In genomic region chr15:102733233-102733632, GRCm38 (mm10) we compare ENCODE assay signal across 13 mouse cellular contexts. TPM values are rescaled to one million over a fixed set of nuclear protein-coding genes. Genes with fewer than 3 reads are reported as not detected.
DNase-seq lines count a peak whose midpoint lies in the region; ATAC-seq and TF ChIP-seq lines count a peak whose summit lies in the region.
"Had no signal": no experiment of that assay in that cellular context is flagged by ENCODE, and none has a peak within 500 bp of the region (broad histone marks: within the 10 kb centered on the region; RNA-seq: fewer than 3 reads in every experiment).

No protein-coding gene starts in this region.

- no peak overlapping the region for H3K4me2 ChIP-seq in hindbrain, embryonic 14.5 days (replicated peaks)
- no peak overlapping the region for H3K4me2 ChIP-seq in hindbrain, embryonic 12.5 days (replicated peaks)
- no peak overlapping the region for H3K4me2 ChIP-seq in hindbrain, embryonic 16.5 days (ENCODE audit: low read length)
- H3K4me2 ChIP-seq in intestine, postnatal 0 days (replicated peaks; ENCODE audit: low read depth): no peak overlapping the region
- H3K4me2 ChIP-seq: limb, embryonic 15.5 days had no signal

- 0 out of 2 replicates have a peak, but pooled peaks have one; percentile 26 for ATAC-seq in hindbrain, embryonic 14.5 days (ENCODE audit: low FRiP score)
- ATAC-seq in hindbrain, embryonic 12.5 days (ENCODE audit: low FRiP score): no peak
- ATAC-seq in hindbrain, embryonic 16.5 days: peak; percentile 66
- no peak for ATAC-seq in megakaryocyte-erythroid progenitor cell, adult 5-6 weeks (replicated peaks; ENCODE audit: low FRiP score, low TSS enrichment, poor library complexity, severe bottlenecking)
- ATAC-seq in intestine, postnatal 0 days: no peak
- ATAC-seq: activated CD4-positive, CD25-positive, alpha-beta regulatory T cell, adult 4 months had no signal

- no peak for TF ChIP-seq CTCF in intestine, postnatal 0 days (IDR thresholded peaks at IDR 0.05; ENCODE audit: low read depth)

- no peak overlapping the region for H3K4me3 ChIP-seq in hindbrain, embryonic 14.5 days (replicated peaks; ENCODE audit: low read length)
- no peak overlapping the region for H3K4me3 ChIP-seq in hindbrain, embryonic 12.5 days
- H3K4me3 ChIP-seq in hindbrain, embryonic 16.5 days (ENCODE audit: low read length): no peak overlapping the region
- no peak overlapping the region for H3K4me3 ChIP-seq in intestine, postnatal 0 days (ENCODE audit: low read depth, low read length)
- H3K4me3 ChIP-seq: erythroblast, embryonic 14.5 days; limb, embryonic 15.5 days had no signal

- WGBS in hindbrain, embryonic 14.5 days: 59% methylated on average over 5 of the region's 5 CpGs
- 88% methylated on average over 5 of the region's 5 CpGs for WGBS in hindbrain, embryonic 12.5 days
- 55% methylated on average over 5 of the region's 5 CpGs for WGBS in hindbrain, embryonic 16.5 days
- WGBS in intestine, postnatal 0 days: 79% methylated on average over 5 of the region's 5 CpGs

- H3K9ac ChIP-seq in hindbrain, embryonic 14.5 days: no peak overlapping the region
- no peak overlapping the region for H3K9ac ChIP-seq in hindbrain, embryonic 12.5 days
- H3K9ac ChIP-seq in hindbrain, embryonic 16.5 days (ENCODE audit: low read depth, low read length): no peak overlapping the region
- no peak overlapping the region for H3K9ac ChIP-seq in intestine, postnatal 0 days (ENCODE audit: low read depth, low read length)
- H3K9ac ChIP-seq: limb, embryonic 15.5 days had no signal

- no peaks in the 10 kb centered on the region for H3K27me3 ChIP-seq in hindbrain, embryonic 14.5 days (ENCODE audit: control insufficient read depth, insufficient read depth, low read length)
- peaks cover 48% of the 10 kb centered on the region for H3K27me3 ChIP-seq in hindbrain, embryonic 12.5 days
- no peaks in the 10 kb centered on the region for H3K27me3 ChIP-seq in hindbrain, embryonic 16.5 days (replicated peaks; ENCODE audit: control insufficient read depth, insufficient read depth, low read length)
- H3K27me3 ChIP-seq in intestine, postnatal 0 days (replicated peaks; ENCODE audit: control insufficient read depth, insufficient read depth, low read length): peaks cover 9% of the 10 kb centered on the region

- H3K9me3 ChIP-seq in hindbrain, embryonic 14.5 days (ENCODE audit: control insufficient read depth, low read length): no peaks in the 10 kb centered on the region
- no peaks in the 10 kb centered on the region for H3K9me3 ChIP-seq in hindbrain, embryonic 12.5 days (replicated peaks)
- no peaks in the 10 kb centered on the region for H3K9me3 ChIP-seq in hindbrain, embryonic 16.5 days (ENCODE audit: control insufficient read depth, low read length)
- no peaks in the 10 kb centered on the region for H3K9me3 ChIP-seq in intestine, postnatal 0 days (ENCODE audit: control insufficient read depth)
- H3K9me3 ChIP-seq: limb, embryonic 15.5 days had no signal

- H3K27ac ChIP-seq in hindbrain, embryonic 14.5 days: peak overlapping the region; percentile 75; the same call in 1 of the 2 replicates
- no peak overlapping the region for H3K27ac ChIP-seq in hindbrain, embryonic 12.5 days
- H3K27ac ChIP-seq in hindbrain, embryonic 16.5 days (ENCODE audit: low read depth, low read length): peak overlapping the region; percentile 81
- no peak overlapping the region for H3K27ac ChIP-seq in intestine, postnatal 0 days (ENCODE audit: low read depth, low read length)
- H3K27ac ChIP-seq: limb, embryonic 15.5 days had no signal

- H3K4me1 ChIP-seq in hindbrain, embryonic 14.5 days (replicated peaks; ENCODE audit: control insufficient read depth, insufficient read depth, low read length): peaks cover 27% of the 10 kb centered on the region
- H3K4me1 ChIP-seq in hindbrain, embryonic 12.5 days: peaks cover 21% of the 10 kb centered on the region
- peaks cover 33% of the 10 kb centered on the region for H3K4me1 ChIP-seq in hindbrain, embryonic 16.5 days (ENCODE audit: control insufficient read depth, insufficient read depth, low read depth, low read length)
- no peaks in the 10 kb centered on the region for H3K4me1 ChIP-seq in intestine, postnatal 0 days (replicated peaks; ENCODE audit: control insufficient read depth, insufficient read depth, low read length)

- H3K36me3 ChIP-seq in hindbrain, embryonic 14.5 days (replicated peaks; ENCODE audit: control insufficient read depth, insufficient read depth): no peaks in the 10 kb centered on the region
- no peaks in the 10 kb centered on the region for H3K36me3 ChIP-seq in hindbrain, embryonic 12.5 days
- no peaks in the 10 kb centered on the region for H3K36me3 ChIP-seq in hindbrain, embryonic 16.5 days (ENCODE audit: control insufficient read depth, insufficient read depth, low read length)
- H3K36me3 ChIP-seq in intestine, postnatal 0 days (ENCODE audit: control insufficient read depth, insufficient read depth): no peaks in the 10 kb centered on the region
- H3K36me3 ChIP-seq: limb, embryonic 15.5 days had no signal

- no peak for DNase-seq in hindbrain, embryonic 14.5 days (ENCODE audit: low spot score)
- peak; percentile 15 for DNase-seq in NIH3T3 (ENCODE audit: low read depth)
- DNase-seq in cerebellum, adult 18-20 months: peak; percentile 94 to 98
- DNase-seq in spleen, postnatal 14 days (ENCODE audit: low spot score in 2 of 2): no peak
- DNase-seq: kidney, postnatal 10 days; lung, postnatal 36 days had no signal

RNA-seq across cellular contexts. Expression of gene Calcoco1, which starts 11.3 kb away (rescaled TPM):
- polyA plus RNA-seq in hindbrain, embryonic 14.5 days (2014; fragmentation: Nextera tagmentation; extraction: Ambion mirVana): 32.2 and 33.1 TPM in 2 replicates
- polyA plus RNA-seq in hindbrain, embryonic 12.5 days (2016; fragmentation: Nextera tagmentation; extraction: Ambion mirVana): 47.3 and 49.1 TPM in 2 replicates
- polyA plus RNA-seq in hindbrain, embryonic 16.5 days (2015; fragmentation: Nextera tagmentation; extraction: Ambion mirVana): 34.6 and 40.9 TPM in 2 replicates
- total RNA-seq in megakaryocyte-erythroid progenitor cell, adult 5-6 weeks (2014; fragmentation: Nextera tagmentation): 11.3 and 14.1 TPM in 2 replicates
- 12.6 and 20.3 TPM in 2 replicates for total RNA-seq in megakaryocyte-erythroid progenitor cell, adult 5-6 weeks (2017)
- polyA plus RNA-seq in intestine, postnatal 0 days (2015; fragmentation: Nextera tagmentation; extraction: Ambion mirVana): 14.2 and 14.4 TPM in 2 replicates

Comparison
In these comparisons a context has a peak if more than half of its experiments do, and no peak if none do; other contexts are left out.
1. ATAC-seq: peak in hindbrain, embryonic 14.5 days (single experiment) and hindbrain, embryonic 16.5 days (single experiment); none in hindbrain, embryonic 12.5 days (single experiment), megakaryocyte-erythroid progenitor cell, adult 5-6 weeks (single experiment) and intestine, postnatal 0 days (single experiment).
2. H3K27ac ChIP-seq: peak in hindbrain, embryonic 14.5 days (single experiment) and hindbrain, embryonic 16.5 days (single experiment); none in hindbrain, embryonic 12.5 days (single experiment) and intestine, postnatal 0 days (single experiment).
3. DNase-seq: peak in NIH3T3 (single experiment) and cerebellum, adult 18-20 months (2 of 2); none in hindbrain, embryonic 14.5 days (single experiment) and spleen, postnatal 14 days (0 of 2).